Mouse (Mus musculus) midbrain, embryonic 10.5 days (tissue): ENCODE results near the gene Snapin. TPM values are rescaled to one million over a fixed set of nuclear protein-coding genes. Genes with fewer than 3 reads are reported as not detected.

Experiments
- DNase-seq: peaks from one replicate; pipeline ENCODE4 v3.0.0-alpha.2; 2017; ENCODE audit warnings: low spot score
- H3K27ac ChIP-seq: fragments of 300-500 bp; sonication (generic); replicated peaks from 2 replicates; pipeline ENCODE4 v1.5.1; 2016; ENCODE audit warnings: mild to moderate bottlenecking
- H3K27me3 ChIP-seq: fragments of 300-500 bp; sonication (generic); 2 replicates; pipeline ENCODE4 v1.6.1; 2016; ENCODE audit warnings: low read depth, mild to moderate bottlenecking; ENCODE audit not compliant: poor library complexity, severe bottlenecking
- H3K36me3 ChIP-seq: fragments of 300-500 bp; sonication (generic); 2 replicates; pipeline ENCODE4 v1.6.1; 2016; ENCODE audit warnings: mild to moderate bottlenecking, moderate library complexity
- H3K4me1 ChIP-seq: fragments of 300-500 bp; sonication (generic); 2 replicates; pipeline ENCODE4 v1.6.1; 2016
- H3K4me3 ChIP-seq: fragments of 300-500 bp; sonication (generic); 2 replicates; pipeline ENCODE4 v1.5.1; 2016; ENCODE audit warnings: mild to moderate bottlenecking, moderate library complexity
- H3K9me3 ChIP-seq: fragments of 300-500 bp; sonication (generic); replicated peaks from 2 replicates; pipeline ENCODE4 v1.6.1; 2016; ENCODE audit warnings: mild to moderate bottlenecking
- WGBS: fragments of 180-500 bp; shearing (Covaris S2); methylation state at CpG from one replicate; pipeline ENCODE4 v1.1.7; 2016; 5-methylcytosine and 5-hydroxymethylcytosine counted together
- polyA plus RNA-seq: library from polyadenylated mRNA; unstranded; fragments of >200 nt; fragmentation: Nextera tagmentation; extraction: Ambion mirVana; gene quantifications from 2 replicates; pipeline ENCODE4 v1.2.1, GENCODE M21; 2016

Gene Snapin
- polyA plus RNA-seq, 1 experiment from 2014 or later: 65.5 TPM

DNA sequence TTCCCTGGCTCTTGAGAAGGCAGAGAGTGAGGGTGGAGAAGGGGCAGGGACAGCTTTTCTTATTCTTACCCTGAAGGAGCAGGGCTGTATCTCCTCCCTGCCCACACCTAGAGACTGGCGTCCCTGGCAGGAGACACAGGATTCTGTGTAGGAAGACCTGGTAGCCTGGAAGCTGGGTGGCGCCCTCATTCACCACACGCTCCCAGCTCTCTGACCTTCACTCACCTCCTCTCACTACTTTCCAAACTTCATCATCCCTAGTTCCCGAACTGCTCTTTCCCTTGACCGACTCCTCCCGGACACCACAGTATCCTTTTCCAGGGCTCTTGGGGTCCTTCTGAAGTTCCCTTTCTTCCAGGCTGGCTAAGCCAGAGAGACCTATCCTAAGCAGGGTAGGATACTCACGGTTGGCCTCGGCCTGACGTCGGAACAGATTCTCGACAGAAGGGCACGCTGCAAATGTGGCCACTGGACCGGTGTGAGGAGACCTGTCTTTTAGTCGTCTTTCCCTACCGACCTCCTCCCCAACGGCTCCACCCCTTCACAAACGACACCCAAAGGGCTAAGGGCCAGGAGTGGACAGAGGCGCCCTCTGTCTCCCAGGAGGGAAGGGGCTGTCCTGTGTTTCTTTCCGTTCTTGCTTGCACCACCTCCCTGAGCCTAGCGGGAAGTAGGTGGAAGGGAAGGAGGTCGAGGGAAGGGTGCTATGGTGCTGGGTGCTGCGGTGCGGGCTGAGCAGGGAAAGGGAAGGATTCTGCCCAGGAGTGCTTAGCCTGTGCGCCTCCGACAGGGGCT is 23.2 kb upstream of the Snapin start, which contains the start of the genes S100a1 and S100a13:
S100a1 (minus strand) TSS at position 597 of the 795 bp plus-strand sequence.
S100a13 (plus strand) TSS at position 640 of the 795 bp plus-strand sequence.
- Histone ChIP-seq H3K27me3 (peaks cover 54% of the 10 kb centered on the region), H3K4me3 (peak within 1 kb of the TSS; percentile 57), H3K4me1 (peaks cover 26% of the 10 kb centered on the region), H3K27ac (peak within 1 kb of the TSS; percentile 49; the same call in 1 of the 2 replicates), H3K9me3 (no peaks in the 10 kb centered on the region), H3K36me3 (no peaks in the 10 kb centered on the region)
- peak; percentile 43 for DNase-seq
- WGBS: 5% methylated on average over 25 of the region's 25 CpGs

DNA sequence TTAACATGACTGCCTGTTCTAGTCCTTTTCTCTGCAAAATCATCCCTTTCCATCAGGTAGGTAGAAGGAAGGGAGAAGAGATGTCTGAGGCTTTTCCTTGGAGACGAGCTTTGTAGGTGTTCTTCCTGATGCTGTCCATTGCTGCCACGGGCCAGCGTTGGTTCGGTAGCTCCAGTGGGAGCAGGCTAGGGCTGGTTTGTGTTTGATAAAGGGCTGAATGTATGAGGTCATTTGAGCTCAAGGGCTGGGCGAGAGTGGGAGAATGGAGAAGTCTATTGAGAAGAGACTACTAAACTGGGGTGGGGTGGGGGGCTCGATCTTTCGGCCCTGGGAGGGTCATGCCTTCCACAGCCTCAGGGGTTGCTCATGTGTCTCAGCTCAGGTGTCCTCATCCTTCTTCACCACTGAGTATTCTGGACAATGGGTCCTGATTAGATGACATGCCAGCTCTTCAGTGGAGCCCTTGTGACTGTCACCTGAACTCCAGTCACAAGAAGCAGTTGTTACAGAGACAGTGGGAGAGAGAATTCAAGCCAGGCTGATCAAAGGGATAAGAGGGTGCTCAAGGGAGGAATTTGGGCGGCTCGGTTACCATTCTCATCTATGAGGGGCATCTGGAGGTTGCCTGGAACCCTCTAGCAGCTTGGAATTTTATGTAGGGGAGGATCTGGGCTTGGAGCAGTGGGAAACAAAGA is 22.3 kb upstream of the Snapin start:
- WGBS: 79% methylated on average over 9 of the region's 9 CpGs

DNA sequence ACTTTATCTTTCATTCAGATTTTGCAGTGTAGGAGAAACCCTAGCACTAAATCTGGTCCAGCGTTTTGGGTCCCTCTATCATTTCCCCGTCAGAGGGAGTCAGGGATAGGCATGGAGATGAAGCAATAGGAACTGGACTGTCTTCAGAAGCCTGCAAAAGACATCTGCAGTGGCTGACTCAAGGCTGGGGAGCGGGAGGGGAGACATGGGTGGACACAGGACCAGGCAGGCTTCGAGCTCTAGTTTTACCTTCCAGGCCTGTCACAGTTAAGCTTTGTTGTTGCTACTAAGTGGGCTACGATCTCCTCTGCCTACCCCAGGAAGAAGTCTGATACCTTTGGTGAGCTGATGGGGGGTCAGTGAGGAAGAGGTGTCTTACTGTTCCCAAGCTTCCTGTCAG is 21.4 kb upstream of the Snapin start:
- Histone ChIP-seq H3K27me3 (peaks cover 54% of the 10 kb centered on the region), H3K36me3 (peaks cover 5% of the 10 kb centered on the region), H3K4me3 (no peak overlapping the region), H3K4me1 (peaks cover 36% of the 10 kb centered on the region), H3K27ac (no peak overlapping the region), H3K9me3 (no peaks in the 10 kb centered on the region)
- WGBS: 83% methylated on average over 5 of the region's 5 CpGs
- DNase-seq: no peak

More for the DNA sequence above, 22.3 kb upstream of the Snapin start:
- H3K9me3 ChIP-seq: no peaks in the 10 kb centered on the region
- no peak overlapping the region for H3K27ac ChIP-seq
- no peak overlapping the region for H3K4me3 ChIP-seq
- H3K4me1 ChIP-seq: peaks cover 28% of the 10 kb centered on the region
- no peak for DNase-seq
- H3K36me3 ChIP-seq: no peaks in the 10 kb centered on the region
- H3K27me3 ChIP-seq: peaks cover 54% of the 10 kb centered on the region

DNA sequence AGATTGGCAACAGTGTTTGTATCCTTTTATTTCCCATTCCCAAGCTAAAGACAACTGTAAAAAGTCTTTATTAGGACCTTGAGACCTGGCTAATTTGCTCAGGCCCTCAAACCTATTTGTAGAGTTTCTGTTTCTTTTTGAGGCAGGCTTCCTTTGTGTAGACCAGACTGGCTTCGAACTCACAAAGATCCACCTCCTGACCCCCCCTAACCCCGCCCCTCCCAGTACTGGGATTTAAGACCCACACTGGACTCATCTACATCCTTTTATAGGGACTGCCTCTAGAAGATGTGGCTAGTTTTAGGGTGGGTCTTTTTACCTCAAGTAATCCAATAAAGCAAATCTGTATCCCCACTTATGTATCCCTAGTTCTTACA is 18.9 kb upstream of the Snapin start:
- H3K27ac ChIP-seq: peak overlapping the region; percentile 100
- peak; percentile 34 for DNase-seq
- peak overlapping the region; percentile 99 for H3K4me3 ChIP-seq
- 25% methylated on average over 2 of the region's 2 CpGs for WGBS
- peaks cover 33% of the 10 kb centered on the region for H3K4me1 ChIP-seq
- H3K27me3 ChIP-seq: peaks cover 37% of the 10 kb centered on the region
- peaks cover 30% of the 10 kb centered on the region for H3K36me3 ChIP-seq
- H3K9me3 ChIP-seq: no peaks in the 10 kb centered on the region

- peaks cover 36% of the 10 kb centered on the region for H3K36me3 ChIP-seq
- peak; percentile 99 for DNase-seq
- no peaks in the 10 kb centered on the region for H3K9me3 ChIP-seq
- peak within 1 kb of the TSS; percentile 100 for H3K27ac ChIP-seq
- H3K4me1 ChIP-seq: peaks cover 27% of the 10 kb centered on the region
- under 1% methylated on average over 66 of the region's 66 CpGs for WGBS
- H3K4me3 ChIP-seq: peak within 1 kb of the TSS; percentile 99
- H3K27me3 ChIP-seq: peaks cover 31% of the 10 kb centered on the region
These were observed 18.3 kb upstream of the Snapin start, which contains the start of gene Chtop for GRCm38 (mm10) chr3:90508950-90509746. Chtop (minus strand) TSS chr3:90509498.

DNA sequence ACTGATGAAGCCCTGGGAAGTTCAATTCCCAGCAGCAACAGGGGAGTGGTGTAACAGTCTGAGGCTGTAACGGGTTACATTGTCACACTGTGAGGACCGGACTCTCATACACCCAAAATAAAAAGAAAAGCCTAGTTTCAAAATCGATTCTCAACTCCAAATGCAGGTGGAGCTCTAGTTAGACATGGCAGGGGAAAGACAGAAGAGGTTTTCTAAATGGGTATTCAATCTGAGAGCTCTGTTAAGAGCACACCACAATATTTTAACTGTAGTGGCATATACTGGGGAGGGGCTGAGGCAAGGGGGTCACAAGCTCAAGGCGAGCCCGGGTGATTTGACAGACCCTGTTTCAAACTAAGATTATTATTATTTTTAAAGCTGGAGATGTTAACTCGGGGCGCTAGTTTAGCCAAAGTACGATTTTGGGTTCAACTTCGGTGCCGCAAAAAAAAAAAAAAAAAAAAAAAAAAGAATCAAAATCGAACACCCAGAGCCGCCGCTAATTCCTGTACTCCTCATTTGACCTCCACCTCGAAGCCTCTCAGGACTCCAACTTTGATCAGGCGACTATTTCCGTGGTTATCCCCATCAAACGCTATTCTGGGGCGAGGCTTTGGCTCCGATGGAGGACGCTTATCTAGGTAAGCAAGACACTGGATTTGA is 17.6 kb upstream of the Snapin start:
- Histone ChIP-seq H3K36me3 (peaks cover 44% of the 10 kb centered on the region), H3K9me3 (no peaks in the 10 kb centered on the region), H3K4me1 (peaks cover 20% of the 10 kb centered on the region), H3K27me3 (peaks cover 24% of the 10 kb centered on the region), H3K27ac (peak overlapping the region; percentile 100), H3K4me3 (peak overlapping the region; percentile 99)
- no peak for DNase-seq
- WGBS: 5% methylated on average over 20 of the region's 20 CpGs

- DNase-seq: no peak
- 0 out of 2 replicates have a peak, but pooled peaks cover 5% of the 10 kb centered on the region for H3K27me3 ChIP-seq
- no peak overlapping the region for H3K27ac ChIP-seq
- H3K4me3 ChIP-seq: no peak overlapping the region
- peaks cover 64% of the 10 kb centered on the region for H3K36me3 ChIP-seq
- no peaks in the 10 kb centered on the region for H3K9me3 ChIP-seq
- 93% methylated on average over 3 of the region's 3 CpGs for WGBS
- peaks cover 17% of the 10 kb centered on the region for H3K4me1 ChIP-seq
These were observed 15.5 kb upstream of the Snapin start for GRCm38 (mm10) chr3:90506362-90506761.

GRCm38 (mm10) chr3:90505216-90505615 is 14.4 kb upstream of the Snapin start:
- no peaks in the 10 kb centered on the region for H3K9me3 ChIP-seq
- no peak overlapping the region for H3K27ac ChIP-seq
- WGBS: 95% methylated on average over 5 of the region's 5 CpGs
- H3K36me3 ChIP-seq: peaks cover 76% of the 10 kb centered on the region
- H3K4me1 ChIP-seq: peaks cover 17% of the 10 kb centered on the region
- no peak for DNase-seq
- H3K27me3 ChIP-seq: no peaks in the 10 kb centered on the region
- no peak overlapping the region for H3K4me3 ChIP-seq

DNA sequence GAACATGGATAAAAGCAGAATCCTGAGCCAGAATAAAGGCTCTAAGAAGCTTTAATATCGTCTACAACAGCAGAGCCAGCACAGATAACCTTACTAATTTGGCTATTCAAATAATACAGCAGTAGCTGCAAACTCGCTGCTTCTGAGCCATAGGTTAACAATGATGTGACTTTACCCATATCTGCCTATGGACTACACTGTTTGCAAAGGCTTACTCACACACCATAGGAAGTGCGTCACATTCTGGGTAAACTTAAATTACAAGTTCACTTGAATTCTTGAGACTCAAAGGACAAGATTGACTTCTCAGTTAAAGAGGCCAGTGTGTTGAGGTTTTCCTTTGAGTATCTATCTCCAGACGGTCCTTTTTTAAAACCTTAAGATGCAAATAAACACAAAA is 12.6 kb upstream of the Snapin start:
- 82% methylated on average over 4 of the region's 4 CpGs for WGBS
- H3K9me3 ChIP-seq: no peaks in the 10 kb centered on the region
- H3K36me3 ChIP-seq: peaks cover 93% of the 10 kb centered on the region
- no peaks in the 10 kb centered on the region for H3K27me3 ChIP-seq
- DNase-seq: no peak
- H3K4me3 ChIP-seq: no peak overlapping the region
- H3K27ac ChIP-seq: no peak overlapping the region
- H3K4me1 ChIP-seq: peaks cover 14% of the 10 kb centered on the region

- peaks cover 81% of the 10 kb centered on the region for H3K36me3 ChIP-seq
- H3K27ac ChIP-seq: no peak overlapping the region
- H3K27me3 ChIP-seq: no peaks in the 10 kb centered on the region
- H3K9me3 ChIP-seq: no peaks in the 10 kb centered on the region
- DNase-seq: no peak
- H3K4me3 ChIP-seq: no peak overlapping the region
- H3K4me1 ChIP-seq: no peaks in the 10 kb centered on the region
These were observed 6.8 kb upstream of the Snapin start for GRCm38 (mm10) chr3:90497597-90497996.

- no peak for DNase-seq
- Histone ChIP-seq H3K9me3 (no peaks in the 10 kb centered on the region), H3K36me3 (peaks cover 65% of the 10 kb centered on the region), H3K4me1 (no peaks in the 10 kb centered on the region), H3K4me3 (no peak overlapping the region), H3K27me3 (no peaks in the 10 kb centered on the region), H3K27ac (no peak overlapping the region)
- WGBS: 92% methylated on average over 7 of the region's 7 CpGs
These were observed 5.2 kb upstream of the Snapin start for GRCm38 (mm10) chr3:90495850-90496525.
